Mouse (Mus musculus) spleen, adult 2 months (tissue): ENCODE data around the gene Gfod2. TPM values are rescaled to one million over a fixed set of nuclear protein-coding genes. Genes with fewer than 3 reads are reported as not detected.

Experiments
- DNase-seq, 2 experiments: peaks; one replicate each; pipeline versions ENCODE4 v3.0.0 to v3.0.0-alpha.2; 2012 to 2021; ENCODE audit warnings: low spot score in 2 of 2, low read depth in 1 of 2
- H3K27ac ChIP-seq: fragments of 200-500 bp; 2 replicates; pipeline ENCODE4 v1.5.1; 2012; ENCODE audit warnings: low read length, inconsistent platforms; ENCODE audit not compliant: insufficient read depth
- H3K27me3 ChIP-seq: fragments of 200-500 bp; 2 replicates; pipeline ENCODE4 v1.6.1; 2012; ENCODE audit warnings: mild to moderate bottlenecking, moderate library complexity, low read length, inconsistent platforms; ENCODE audit not compliant: control insufficient read depth, insufficient read depth
- H3K36me3 ChIP-seq: fragments of 200-500 bp; 2 replicates; pipeline ENCODE4 v1.6.1; 2012; ENCODE audit warnings: mild to moderate bottlenecking, low read length, inconsistent platforms; ENCODE audit not compliant: control insufficient read depth, insufficient read depth
- H3K4me1 ChIP-seq: fragments of 200-500 bp; 2 replicates; pipeline ENCODE4 v1.6.1; 2011; ENCODE audit warnings: inconsistent platforms; ENCODE audit not compliant: control insufficient read depth, insufficient read depth, insufficient read length
- H3K4me3 ChIP-seq: fragments of 200-500 bp; 2 replicates; pipeline ENCODE4 v1.5.1; 2011; ENCODE audit warnings: mild to moderate bottlenecking, inconsistent platforms; ENCODE audit not compliant: insufficient read depth, insufficient read length; ENCODE audit errors: extremely low read depth
- CTCF ChIP-seq: fragments of 200-500 bp; IDR thresholded peaks from 2 replicates; pipeline ENCODE4 v1.5.1; 2011; ENCODE audit warnings: mild to moderate bottlenecking, inconsistent platforms; ENCODE audit not compliant: insufficient read depth, insufficient read length, insufficient replicate concordance; ENCODE audit errors: extremely low read depth
- POLR2A ChIP-seq: fragments of 200-500 bp; IDR thresholded peaks from 2 replicates; pipeline ENCODE4 v1.6.1; 2011; ENCODE audit warnings: low read depth, low read length, inconsistent platforms
- WGBS: fragments of 180-500 bp; shearing (Covaris S2); methylation state at CpG from one replicate; pipeline ENCODE4 v1.1.7; 2018; 5-methylcytosine and 5-hydroxymethylcytosine counted together
- polyA plus RNA-seq: library from polyadenylated mRNA; depleted of rRNA; stranded (reverse); fragments of >200 nt; gene quantifications from 2 replicates; pipeline ENCODE4 v1.2.3, GENCODE M21; 2012

Gene Gfod2
- polyA plus RNA-seq, 1 experiment, result 2.4 TPM

DNA sequence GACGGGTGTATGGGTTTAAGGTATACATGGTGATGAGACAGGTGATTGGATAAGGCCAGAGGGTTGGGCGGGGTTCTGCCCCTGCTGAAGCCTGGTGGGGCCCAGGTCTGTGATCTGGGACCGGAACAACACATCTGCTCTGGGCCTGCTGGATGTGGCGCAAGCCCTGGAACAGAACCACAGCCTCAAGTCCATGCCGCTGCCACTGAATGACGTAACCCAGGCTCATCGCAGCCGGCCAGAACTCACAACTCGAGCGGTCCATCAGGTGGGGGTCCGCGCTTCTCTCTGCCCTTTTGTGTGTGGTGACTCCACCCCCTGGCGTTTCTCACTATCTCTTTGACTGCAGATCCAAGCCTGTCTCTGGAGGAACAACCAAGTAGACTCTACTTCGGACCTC, 67.5 kb downstream of the Gfod2 start:
- Histone ChIP-seq H3K27ac (no peak overlapping the region), H3K4me3 (no peak overlapping the region), H3K27me3 (no peaks in the 10 kb centered on the region), H3K36me3 (peaks cover 38% of the 10 kb centered on the region), H3K4me1 (no peaks in the 10 kb centered on the region; the same call in 1 of the 2 replicates)
- DNase-seq, result no peak
- 89% methylated on average over 14 of the region's 14 CpGs for WGBS
- TF ChIP-seq POLR2A (no peak), CTCF (no peak)

DNA sequence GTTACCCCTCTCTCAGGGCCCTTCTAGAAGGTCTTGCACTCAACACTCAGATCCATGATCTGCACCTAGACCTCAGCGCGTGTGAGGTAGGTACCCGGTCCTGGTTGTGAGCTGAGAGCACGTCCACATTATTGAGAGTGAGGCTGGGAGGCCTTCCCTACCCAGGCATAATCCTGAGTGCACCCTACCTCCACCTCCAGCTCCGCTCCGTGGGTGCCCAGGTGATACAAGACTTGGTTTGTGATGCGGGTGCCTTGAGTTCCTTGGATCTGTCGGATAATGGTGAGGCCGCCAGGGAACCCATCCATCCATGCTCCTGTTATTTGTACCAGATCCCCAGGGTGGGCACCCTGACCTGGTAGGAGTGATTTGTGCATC, 68.5 kb downstream of the Gfod2 start:
- no peaks in the 10 kb centered on the region; the same call in 1 of the 2 replicates for H3K4me1 ChIP-seq
- no peak overlapping the region for H3K27ac ChIP-seq
- TF ChIP-seq POLR2A (no peak), CTCF (no peak)
- no peak for DNase-seq
- H3K36me3 ChIP-seq, result peaks cover 33% of the 10 kb centered on the region
- H3K27me3 ChIP-seq, result no peaks in the 10 kb centered on the region
- no peak overlapping the region for H3K4me3 ChIP-seq
- WGBS, result 94% methylated on average over 9 of the region's 9 CpGs

DNA sequence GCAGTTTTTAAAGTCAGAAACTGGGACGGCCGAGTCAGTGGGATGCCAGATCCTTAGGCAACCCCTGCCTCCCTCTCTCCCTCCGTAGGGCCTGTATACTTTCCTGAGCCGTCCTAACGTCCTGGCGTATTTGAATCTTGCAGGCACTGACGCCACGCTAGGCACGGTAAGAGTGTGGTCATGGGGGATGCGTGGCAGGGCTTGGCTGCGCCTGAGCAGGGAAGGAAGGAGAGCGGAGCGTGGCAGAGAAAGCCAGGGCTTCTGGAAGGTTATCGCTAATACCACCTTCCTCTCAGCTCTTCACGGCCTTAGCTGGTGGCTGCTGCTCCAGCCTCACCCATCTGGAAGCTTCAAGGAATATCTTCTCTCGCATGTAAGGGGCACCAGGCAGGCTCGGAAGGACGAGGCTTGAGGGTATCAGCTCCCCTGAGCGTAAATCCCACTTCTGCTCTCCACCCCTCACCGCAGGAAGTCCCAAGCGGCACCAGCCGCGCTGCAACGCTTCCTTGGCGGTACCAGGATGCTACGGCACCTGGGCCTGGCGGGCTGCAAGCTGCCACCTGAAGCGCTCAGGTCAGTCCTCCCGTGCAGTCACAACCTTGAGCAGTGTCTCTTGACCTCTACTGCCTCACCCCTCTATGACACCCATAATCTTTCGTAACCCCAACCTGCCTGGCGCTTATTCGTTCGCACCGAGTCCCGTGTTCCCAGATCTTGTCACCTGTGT, 69.0 kb downstream of the Gfod2 start:
- no peak for TF ChIP-seq CTCF
- no peak for TF ChIP-seq POLR2A
- no peak for DNase-seq
- 95% methylated on average over 35 of the region's 35 CpGs for WGBS
- H3K4me3 ChIP-seq, result no peak overlapping the region
- no peak overlapping the region for H3K27ac ChIP-seq
- H3K4me1 ChIP-seq, result no peaks in the 10 kb centered on the region; the same call in 1 of the 2 replicates
- H3K27me3 ChIP-seq, result no peaks in the 10 kb centered on the region
- H3K36me3 ChIP-seq, result peaks cover 32% of the 10 kb centered on the region

DNA sequence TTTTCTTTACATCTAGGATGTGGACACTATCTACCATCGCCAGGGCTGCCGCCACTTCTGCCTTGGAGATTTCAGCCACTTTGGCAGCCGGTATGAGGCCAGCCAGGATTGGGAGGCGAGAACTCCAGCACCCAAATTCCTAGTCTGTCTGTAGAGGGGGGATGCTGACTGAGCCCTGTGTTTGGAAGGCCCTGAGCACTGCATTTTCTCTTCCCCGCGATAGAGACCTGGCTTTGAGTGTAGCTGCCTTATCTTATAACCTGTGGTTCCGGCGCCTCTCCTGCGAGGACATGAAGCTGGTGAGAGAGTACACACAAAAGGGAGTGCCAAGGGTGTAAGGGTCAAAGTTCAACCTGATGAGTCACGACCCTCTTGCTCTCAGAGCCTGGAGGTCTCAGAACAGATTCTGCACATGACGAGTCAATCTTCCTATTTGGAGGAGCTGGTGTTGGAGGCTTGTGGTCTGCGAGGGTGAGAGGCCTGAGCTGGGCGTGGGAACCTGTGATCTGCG, 70.2 kb downstream of the Gfod2 start:
- TF ChIP-seq CTCF, result no peak
- TF ChIP-seq POLR2A, result no peak
- DNase-seq, result no peak
- Histone ChIP-seq H3K4me1 (no peaks in the 10 kb centered on the region; the same call in 1 of the 2 replicates), H3K27ac (no peak overlapping the region), H3K27me3 (no peaks in the 10 kb centered on the region), H3K36me3 (peaks cover 25% of the 10 kb centered on the region), H3K4me3 (no peak overlapping the region)
- WGBS, result 82% methylated on average over 14 of the region's 14 CpGs

DNA sequence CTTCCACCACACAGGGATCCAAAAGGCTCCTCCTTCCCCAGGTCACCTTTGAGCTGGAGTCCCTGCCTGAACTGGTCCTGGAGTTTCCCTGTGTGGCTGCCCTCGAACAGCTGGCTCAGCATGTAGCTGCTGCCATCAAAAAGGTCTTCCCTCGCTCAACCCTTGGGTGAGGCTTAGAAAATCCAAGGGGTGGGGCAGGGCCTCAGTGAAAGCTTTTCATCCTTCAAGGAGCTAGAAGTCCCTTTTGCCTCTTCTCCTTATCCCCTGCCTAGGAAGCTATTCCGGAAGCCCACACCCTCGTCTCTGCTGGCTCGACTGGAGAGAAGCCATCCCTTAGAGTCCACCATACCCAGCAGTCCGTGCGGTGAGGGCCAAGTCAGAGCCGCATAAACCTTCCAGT, 71.0 kb downstream of the Gfod2 start:
- no peak overlapping the region for H3K27ac ChIP-seq
- 86% methylated on average over 8 of the region's 8 CpGs for WGBS
- TF ChIP-seq POLR2A (no peak), CTCF (no peak)

DNA sequence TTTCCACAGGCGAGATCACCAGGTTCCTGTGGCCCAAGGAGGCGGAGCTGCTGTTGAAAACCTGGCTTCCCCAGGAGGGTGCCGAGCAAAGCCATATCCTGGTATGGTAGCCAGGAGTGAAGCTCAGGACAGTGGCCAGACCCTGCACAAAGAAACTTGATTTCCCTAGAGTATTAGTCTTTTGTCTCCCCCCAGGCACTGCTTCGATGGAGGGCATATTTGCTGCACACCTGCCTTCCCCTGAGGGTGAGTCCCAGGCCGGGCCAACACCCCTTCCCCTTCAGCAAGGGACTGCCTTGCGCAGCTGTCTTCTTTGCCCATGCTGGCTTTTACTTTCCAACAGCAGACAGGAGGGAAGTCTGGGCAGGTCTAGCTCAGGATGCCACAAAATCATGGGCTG, 71.9 kb downstream of the Gfod2 start:
- Histone ChIP-seq H3K4me3 (peak overlapping the region; percentile 63; the same call in 1 of the 2 replicates), H3K36me3 (peaks cover 17% of the 10 kb centered on the region; the same call in 1 of the 2 replicates), H3K27me3 (no peaks in the 10 kb centered on the region), H3K27ac (peak overlapping the region; percentile 93), H3K4me1 (no peaks in the 10 kb centered on the region; the same call in 1 of the 2 replicates)
- no peak for DNase-seq
- TF ChIP-seq POLR2A, result no peak
- TF ChIP-seq CTCF, result no peak
- WGBS, result 13% methylated on average over 6 of the region's 6 CpGs

More for the DNA sequence above, 71.0 kb downstream of the Gfod2 start:
- no peaks in the 10 kb centered on the region for H3K27me3 ChIP-seq
- no peak for DNase-seq
- no peaks in the 10 kb centered on the region; the same call in 1 of the 2 replicates for H3K4me1 ChIP-seq
- no peak overlapping the region for H3K4me3 ChIP-seq
- H3K36me3 ChIP-seq, result peaks cover 20% of the 10 kb centered on the region

DNA sequence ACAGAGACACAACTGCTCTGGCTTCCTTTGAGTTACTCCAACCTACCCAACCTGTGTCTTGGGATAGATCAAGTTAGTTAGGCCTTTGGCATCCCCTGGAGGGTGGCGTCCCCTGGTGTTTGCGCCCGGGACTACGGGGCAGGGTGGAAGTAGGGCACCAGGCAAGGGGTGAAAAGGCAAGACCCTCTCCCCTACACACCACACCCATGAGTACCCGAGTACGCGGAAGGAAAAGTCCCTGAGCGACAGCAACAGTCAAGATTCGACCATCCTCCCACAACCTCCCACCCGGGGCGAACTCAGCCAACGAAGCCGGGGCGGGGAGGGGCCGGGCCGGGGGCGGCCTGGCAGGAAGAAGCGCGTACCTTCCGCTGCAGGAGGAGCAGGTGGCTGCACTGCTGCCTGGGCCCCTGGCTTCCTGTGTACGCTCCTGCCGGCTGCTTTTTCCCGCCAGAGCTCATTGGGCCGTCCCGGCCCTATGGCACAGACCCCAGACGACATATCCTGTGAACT, 72.6 kb downstream of the Gfod2 start, which contains the start of gene Carmil2:
Carmil2 (plus strand) TSS at position 479 of the 513 bp plus-strand sequence.
- Histone ChIP-seq H3K27ac (peak within 1 kb of the TSS; percentile 93), H3K27me3 (no peaks in the 10 kb centered on the region), H3K36me3 (peaks cover 18% of the 10 kb centered on the region), H3K4me3 (peak within 1 kb of the TSS; percentile 63), H3K4me1 (no peaks in the 10 kb centered on the region; the same call in 1 of the 2 replicates)
- peak; percentile 63 to 86 for DNase-seq
- TF ChIP-seq CTCF, result peak; percentile 85; the same call in 1 of the 2 replicates
- peak; percentile 66 for TF ChIP-seq POLR2A
- 2% methylated on average over 26 of the region's 26 CpGs for WGBS
